Mouse (Mus musculus): ENCODE measurements around the gene Hddc3. TPM values are rescaled to one million over a fixed set of nuclear protein-coding genes. Genes with fewer than 3 reads are reported as not detected.

The Hddc3 gene
- polyA plus RNA-seq, 1 experiment from 2014 or later: 8.6 TPM

GRCm38 (mm10) chr7:80325292-80325868 lies 17.5 kb upstream of the Hddc3 start:
- Histone ChIP-seq H3K9ac (ENCODE audit: low read length) (no peak overlapping the region), H3K36me3 (ENCODE audit: control insufficient read depth, insufficient read depth, low read length) (peaks cover 22% of the 10 kb centered on the region; the same call in 1 of the 2 replicates), H3K4me3 (ENCODE audit: low read depth, low read length) (no peak overlapping the region), H3K27ac (replicated peaks) (peak overlapping the region; percentile 84), H3K9me3 (ENCODE audit: control insufficient read depth, low read length) (no peaks in the 10 kb centered on the region), H3K4me1 (replicated peaks; ENCODE audit: control insufficient read depth, insufficient read depth) (no peaks in the 10 kb centered on the region), H3K27me3 (ENCODE audit: control insufficient read depth, insufficient read depth, low read length) (no peaks in the 10 kb centered on the region), H3K4me2 (replicated peaks; ENCODE audit: low read depth) (no peak overlapping the region)
- TF ChIP-seq CTCF (IDR thresholded peaks at IDR 0.05; ENCODE audit: low read depth): no peak
- TF ChIP-seq EP300 (optimal IDR thresholded peaks at IDR 0.05): no peak
- WGBS: 84% methylated on average over 16 of the region's 16 CpGs
- ATAC-seq (ENCODE audit: low FRiP score, low TSS enrichment) (no peak), DNase-seq (ENCODE audit: low spot score) (peak; percentile 14)

- TF ChIP-seq EP300 (optimal IDR thresholded peaks at IDR 0.05): no peak
- TF ChIP-seq CTCF (IDR thresholded peaks at IDR 0.05; ENCODE audit: low read depth): no peak
Measured at GRCm38 (mm10) chr7:80326076-80326475, 16.8 kb upstream of the Hddc3 start.

DNA sequence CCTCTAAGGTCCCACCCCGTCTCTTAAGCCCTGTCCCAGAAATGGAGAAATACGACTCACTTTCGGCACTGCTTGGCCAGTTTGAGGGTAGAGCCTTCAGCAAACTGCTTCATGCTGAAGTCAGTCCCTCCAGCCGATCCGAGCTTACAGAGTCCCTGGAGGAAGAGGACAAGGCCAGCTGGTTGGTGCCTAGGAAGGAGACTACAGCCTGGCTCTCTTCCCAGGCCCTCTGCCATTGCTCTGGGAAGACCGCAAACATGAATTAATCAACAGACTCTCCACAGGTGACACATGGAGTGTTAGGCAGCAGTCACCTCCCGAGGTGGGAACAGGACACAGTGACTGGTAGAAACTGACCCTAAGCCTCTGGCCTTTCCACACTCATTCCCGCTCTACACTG lies 12.6 kb upstream of the Hddc3 start:
- no peaks in the 10 kb centered on the region for H3K27me3 ChIP-seq (ENCODE audit: control insufficient read depth, insufficient read depth, low read length)
- H3K27ac ChIP-seq (replicated peaks): no peak overlapping the region
- no peak for ATAC-seq (ENCODE audit: low FRiP score, low TSS enrichment)
- WGBS: 85% methylated on average over 8 of the region's 8 CpGs
- H3K4me1 ChIP-seq (replicated peaks; ENCODE audit: control insufficient read depth, insufficient read depth): no peaks in the 10 kb centered on the region
- no peak for DNase-seq (ENCODE audit: low spot score)
- H3K36me3 ChIP-seq (ENCODE audit: control insufficient read depth, insufficient read depth, low read length): peaks cover 57% of the 10 kb centered on the region
- no peak overlapping the region for H3K4me3 ChIP-seq (ENCODE audit: low read depth, low read length)
- TF ChIP-seq EP300 (optimal IDR thresholded peaks at IDR 0.05) (no peak), CTCF (IDR thresholded peaks at IDR 0.05; ENCODE audit: low read depth) (no peak)
- no peaks in the 10 kb centered on the region for H3K9me3 ChIP-seq (ENCODE audit: control insufficient read depth, low read length)
- no peak overlapping the region for H3K9ac ChIP-seq (ENCODE audit: low read length)
- H3K4me2 ChIP-seq (replicated peaks; ENCODE audit: low read depth): no peak overlapping the region

More at GRCm38 (mm10) chr7:80326076-80326475, 16.8 kb upstream of the Hddc3 start:
- ATAC-seq (ENCODE audit: low FRiP score, low TSS enrichment): no peak
- no peak overlapping the region for H3K9ac ChIP-seq (ENCODE audit: low read length)
- peaks cover 27% of the 10 kb centered on the region for H3K36me3 ChIP-seq (ENCODE audit: control insufficient read depth, insufficient read depth, low read length)
- H3K27ac ChIP-seq (replicated peaks): no peak overlapping the region
- 96% methylated on average over 19 of the region's 19 CpGs for WGBS
- no peak overlapping the region for H3K4me3 ChIP-seq (ENCODE audit: low read depth, low read length)
- DNase-seq (ENCODE audit: low spot score): no peak
- H3K27me3 ChIP-seq (ENCODE audit: control insufficient read depth, insufficient read depth, low read length): no peaks in the 10 kb centered on the region
- no peak overlapping the region for H3K4me2 ChIP-seq (replicated peaks; ENCODE audit: low read depth)
- no peaks in the 10 kb centered on the region for H3K9me3 ChIP-seq (ENCODE audit: control insufficient read depth, low read length)
- no peaks in the 10 kb centered on the region for H3K4me1 ChIP-seq (replicated peaks; ENCODE audit: control insufficient read depth, insufficient read depth)

DNA sequence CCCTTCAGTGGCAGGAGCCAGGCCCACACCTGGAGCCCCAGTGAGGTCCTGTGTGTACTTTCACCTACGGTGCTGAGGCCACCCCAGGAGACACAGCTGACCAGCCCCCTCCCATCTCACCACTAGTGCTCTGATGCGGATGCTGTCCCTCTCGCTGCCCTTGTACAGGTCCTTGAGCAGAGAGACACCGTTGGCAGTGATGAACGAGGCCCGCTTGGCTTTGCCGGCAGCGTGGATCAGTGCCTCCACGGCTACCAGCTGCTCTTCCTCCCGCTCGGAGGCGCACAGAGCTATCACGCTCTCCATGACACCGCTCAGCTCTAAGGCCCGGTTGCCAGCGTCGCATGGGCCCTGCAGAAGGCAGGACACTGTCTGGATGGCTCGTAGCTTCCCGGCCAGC lies 11.5 kb upstream of the Hddc3 start:
- no peaks in the 10 kb centered on the region for H3K9me3 ChIP-seq (ENCODE audit: control insufficient read depth, low read length)
- no peak overlapping the region for H3K9ac ChIP-seq (ENCODE audit: low read length)
- H3K4me1 ChIP-seq (replicated peaks; ENCODE audit: control insufficient read depth, insufficient read depth): no peaks in the 10 kb centered on the region
- DNase-seq (ENCODE audit: low spot score) (no peak), ATAC-seq (ENCODE audit: low FRiP score, low TSS enrichment) (no peak)
- no peak overlapping the region for H3K27ac ChIP-seq (replicated peaks)
- WGBS: 93% methylated on average over 19 of the region's 19 CpGs
- peaks cover 63% of the 10 kb centered on the region for H3K36me3 ChIP-seq (ENCODE audit: control insufficient read depth, insufficient read depth, low read length)
- H3K4me2 ChIP-seq (replicated peaks; ENCODE audit: low read depth): no peak overlapping the region
- H3K27me3 ChIP-seq (ENCODE audit: control insufficient read depth, insufficient read depth, low read length): no peaks in the 10 kb centered on the region
- no peak overlapping the region for H3K4me3 ChIP-seq (ENCODE audit: low read depth, low read length)
- TF ChIP-seq EP300 (optimal IDR thresholded peaks at IDR 0.05): no peak
- TF ChIP-seq CTCF (IDR thresholded peaks at IDR 0.05; ENCODE audit: low read depth): no peak

DNA sequence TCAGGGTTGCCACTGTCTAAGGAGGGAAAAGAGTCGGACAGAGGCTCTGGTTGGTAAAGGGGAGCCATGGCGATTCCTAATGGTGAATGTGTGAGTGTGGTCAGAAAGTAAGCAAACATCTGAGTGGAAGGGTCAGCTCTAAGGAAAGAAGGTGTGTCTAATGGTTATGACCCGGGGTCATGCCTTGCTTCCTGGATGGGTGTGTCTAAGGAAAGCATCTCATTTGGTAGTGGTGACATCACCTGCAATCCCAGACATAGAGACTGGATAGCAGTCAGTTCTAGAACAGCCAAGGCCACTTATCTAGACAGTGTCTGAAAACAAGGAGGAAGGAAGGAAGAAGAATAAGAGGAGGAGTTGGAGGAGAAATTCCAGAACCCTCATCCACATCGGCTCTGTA lies 8.1 kb upstream of the Hddc3 start:
- no peak for TF ChIP-seq CTCF (IDR thresholded peaks at IDR 0.05; ENCODE audit: low read depth)
- TF ChIP-seq EP300 (optimal IDR thresholded peaks at IDR 0.05): no peak
- DNase-seq (ENCODE audit: low spot score) (no peak), ATAC-seq (ENCODE audit: low FRiP score, low TSS enrichment) (peak; percentile 66)
- Histone ChIP-seq H3K27me3 (ENCODE audit: control insufficient read depth, insufficient read depth, low read length) (no peaks in the 10 kb centered on the region), H3K4me3 (ENCODE audit: low read depth, low read length) (no peak overlapping the region), H3K36me3 (ENCODE audit: control insufficient read depth, insufficient read depth, low read length) (peaks cover 56% of the 10 kb centered on the region), H3K27ac (replicated peaks) (no peak overlapping the region), H3K4me1 (replicated peaks; ENCODE audit: control insufficient read depth, insufficient read depth) (peaks cover 7% of the 10 kb centered on the region; the same call in 1 of the 2 replicates), H3K4me2 (replicated peaks; ENCODE audit: low read depth) (no peak overlapping the region), H3K9me3 (ENCODE audit: control insufficient read depth, low read length) (no peaks in the 10 kb centered on the region), H3K9ac (ENCODE audit: low read length) (no peak overlapping the region)
- 75% methylated on average over 4 of the region's 4 CpGs for WGBS

DNA sequence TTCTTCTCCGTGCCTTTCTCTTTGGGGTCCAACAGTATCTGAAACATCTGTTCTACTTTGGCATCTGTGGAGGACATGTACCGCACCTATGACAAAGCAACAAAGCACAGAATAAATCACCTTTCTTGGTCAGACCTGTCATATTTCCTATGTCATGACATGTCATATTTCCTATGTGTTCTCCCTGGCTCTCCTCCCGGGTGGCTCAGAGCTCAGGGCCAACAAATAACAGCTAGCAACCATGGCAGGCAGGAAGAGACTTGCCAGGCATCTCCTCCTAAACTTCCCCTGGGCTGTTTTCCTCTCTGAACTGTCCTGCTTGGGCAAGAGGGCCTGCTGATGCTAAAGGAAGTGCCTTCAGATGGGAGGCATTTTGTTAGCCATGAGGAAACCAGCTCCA lies 6.0 kb upstream of the Hddc3 start:
- H3K27me3 ChIP-seq (ENCODE audit: control insufficient read depth, insufficient read depth, low read length): no peaks in the 10 kb centered on the region
- H3K36me3 ChIP-seq (ENCODE audit: control insufficient read depth, insufficient read depth, low read length): peaks cover 39% of the 10 kb centered on the region
- no peak overlapping the region for H3K4me3 ChIP-seq (ENCODE audit: low read depth, low read length)
- ATAC-seq (ENCODE audit: low FRiP score, low TSS enrichment) (no peak), DNase-seq (ENCODE audit: low spot score) (no peak)
- H3K4me1 ChIP-seq (replicated peaks; ENCODE audit: control insufficient read depth, insufficient read depth): peaks cover 7% of the 10 kb centered on the region; the same call in 1 of the 2 replicates
- H3K9ac ChIP-seq (ENCODE audit: low read length): no peak overlapping the region
- WGBS: 76% methylated on average over 3 of the region's 3 CpGs
- 0 out of 2 replicates have a peak overlapping the region, but pooled peaks have one; percentile 8 for H3K27ac ChIP-seq (replicated peaks)
- TF ChIP-seq CTCF (IDR thresholded peaks at IDR 0.05; ENCODE audit: low read depth) (no peak), EP300 (optimal IDR thresholded peaks at IDR 0.05) (no peak)
- H3K9me3 ChIP-seq (ENCODE audit: control insufficient read depth, low read length): no peaks in the 10 kb centered on the region
- H3K4me2 ChIP-seq (replicated peaks; ENCODE audit: low read depth): no peak overlapping the region

All from stomach, postnatal 0 days (tissue).